Mouse (Mus musculus) ES-Bruce4 (cell line): ENCODE data around the gene Elavl4. TPM values are rescaled to one million over a fixed set of nuclear protein-coding genes. Genes with fewer than 3 reads are reported as not detected.

Experiments used
- H3K27ac ChIP-seq: 2 replicates; pipeline ENCODE4 v1.5.1; 2012; ENCODE audit warnings: low read length, inconsistent platforms; ENCODE audit not compliant: insufficient read depth
- H3K27me3 ChIP-seq: 2 replicates; pipeline ENCODE4 v1.6.1; 2012; ENCODE audit warnings: mild to moderate bottlenecking, low read length, inconsistent platforms; ENCODE audit not compliant: control insufficient read depth, poor library complexity, insufficient read depth, severe bottlenecking
- H3K36me3 ChIP-seq: 2 replicates; pipeline ENCODE4 v1.6.1; 2012; ENCODE audit warnings: inconsistent platforms, mild to moderate bottlenecking, low read length, moderate library complexity; ENCODE audit not compliant: control insufficient read depth, poor library complexity, insufficient read depth, severe bottlenecking
- H3K4me1 ChIP-seq: one replicate; pipeline ENCODE4 v1.8.1; 2011; ENCODE audit warnings: low read length; ENCODE audit not compliant: control insufficient read depth, insufficient read depth
- H3K4me3 ChIP-seq: 2 replicates; pipeline ENCODE4 v1.5.1; 2011; ENCODE audit warnings: low read depth, mild to moderate bottlenecking, low read length
- H3K9ac ChIP-seq: 2 replicates; pipeline ENCODE4 v1.6.1; 2012; ENCODE audit warnings: low read depth, mild to moderate bottlenecking, inconsistent platforms; ENCODE audit not compliant: poor library complexity, severe bottlenecking
- H3K9me3 ChIP-seq: replicated peaks from 2 replicates; pipeline ENCODE4 v1.6.1; 2012; ENCODE audit warnings: mild to moderate bottlenecking, low read length, inconsistent platforms; ENCODE audit not compliant: control insufficient read depth, poor library complexity, insufficient read depth, severe bottlenecking
- CTCF ChIP-seq: IDR thresholded peaks from one replicate; pipeline ENCODE4 v1.8.1; 2011; ENCODE audit warnings: low read depth, low read length
- EP300 ChIP-seq: IDR thresholded peaks from 2 replicates; pipeline ENCODE4 v1.6.1; 2011; ENCODE audit warnings: low read depth, low read length; ENCODE audit not compliant: insufficient read depth
- POLR2A ChIP-seq: IDR thresholded peaks from one replicate; pipeline ENCODE4 v1.8.1; 2011; ENCODE audit warnings: low read length; ENCODE audit not compliant: insufficient read depth
- polyA plus RNA-seq: library from polyadenylated mRNA; stranded (reverse); fragments of >200 nt; gene quantifications from 2 replicates; pipeline ENCODE4 v1.2.4, GENCODE M21; 2011; ENCODE audit warnings: low read depth; ENCODE audit not compliant: missing spikeins, insufficient read depth, insufficient read length

Elavl4 gene
- polyA plus RNA-seq, 1 experiment, result 3.8 TPM

GRCm38 (mm10) chr4:110250055-110250454, 101.7 kb downstream of the Elavl4 start:
- Histone ChIP-seq H3K4me3 (no peak overlapping the region), H3K9ac (no peak overlapping the region), H3K9me3 (no peaks in the 10 kb centered on the region), H3K27me3 (no peaks in the 10 kb centered on the region), H3K27ac (no peak overlapping the region), H3K36me3 (no peaks in the 10 kb centered on the region), H3K4me1 (no peaks in the 10 kb centered on the region)
- TF ChIP-seq POLR2A (no peak), EP300 (no peak), CTCF (no peak)

- TF ChIP-seq CTCF (no peak), EP300 (no peak), POLR2A (no peak)
- H3K27me3 ChIP-seq, result no peaks in the 10 kb centered on the region
- no peaks in the 10 kb centered on the region for H3K36me3 ChIP-seq
- H3K9ac ChIP-seq, result no peak overlapping the region
- no peak overlapping the region for H3K4me3 ChIP-seq
- H3K9me3 ChIP-seq, result no peaks in the 10 kb centered on the region
- H3K27ac ChIP-seq, result no peak overlapping the region
- H3K4me1 ChIP-seq, result no peaks in the 10 kb centered on the region
These were observed 108.8 kb downstream of the Elavl4 start for GRCm38 (mm10) chr4:110242879-110243278.

- H3K9ac ChIP-seq, result no peak overlapping the region
- TF ChIP-seq POLR2A (no peak), CTCF (no peak)
- no peak overlapping the region for H3K27ac ChIP-seq
- no peaks in the 10 kb centered on the region for H3K36me3 ChIP-seq
- no peaks in the 10 kb centered on the region for H3K27me3 ChIP-seq
- H3K4me3 ChIP-seq, result no peak overlapping the region
- no peaks in the 10 kb centered on the region for H3K9me3 ChIP-seq
- no peaks in the 10 kb centered on the region for H3K4me1 ChIP-seq
These were observed 117.2 kb downstream of the Elavl4 start for GRCm38 (mm10) chr4:110234554-110234953.

GRCm38 (mm10) chr4:110232327-110232726, 119.4 kb downstream of the Elavl4 start:
- Histone ChIP-seq H3K27me3 (no peaks in the 10 kb centered on the region), H3K9ac (no peak overlapping the region), H3K4me3 (no peak overlapping the region), H3K36me3 (no peaks in the 10 kb centered on the region), H3K9me3 (no peaks in the 10 kb centered on the region), H3K27ac (no peak overlapping the region), H3K4me1 (no peaks in the 10 kb centered on the region)
- TF ChIP-seq CTCF, result no peak
- TF ChIP-seq POLR2A, result no peak
- TF ChIP-seq EP300, result no peak

- TF ChIP-seq EP300 (no peak), POLR2A (no peak), CTCF (no peak)
- no peak overlapping the region for H3K9ac ChIP-seq
These were observed 119.9 kb downstream of the Elavl4 start for GRCm38 (mm10) chr4:110231799-110232198.

GRCm38 (mm10) chr4:110229652-110230051, 122.1 kb downstream of the Elavl4 start:
- Histone ChIP-seq H3K4me1 (no peaks in the 10 kb centered on the region), H3K9me3 (no peaks in the 10 kb centered on the region), H3K4me3 (no peak overlapping the region), H3K9ac (no peak overlapping the region), H3K27ac (no peak overlapping the region), H3K27me3 (no peaks in the 10 kb centered on the region), H3K36me3 (no peaks in the 10 kb centered on the region)
- TF ChIP-seq CTCF, result no peak
- TF ChIP-seq EP300, result no peak
- no peak for TF ChIP-seq POLR2A

More at GRCm38 (mm10) chr4:110231799-110232198, 119.9 kb downstream of the Elavl4 start:
- Histone ChIP-seq H3K36me3 (no peaks in the 10 kb centered on the region), H3K27me3 (no peaks in the 10 kb centered on the region), H3K27ac (no peak overlapping the region), H3K4me3 (no peak overlapping the region), H3K9me3 (no peaks in the 10 kb centered on the region), H3K4me1 (no peaks in the 10 kb centered on the region)
